Mouse (Mus musculus) lung, postnatal 10 days (tissue): Measurements from ENCODE around the gene Dapp1.
A peak's percentile ranks its signal among the peaks of the same experiment; 100 is the strongest.

Source experiments
- DNase-seq: peaks from one replicate; pipeline ENCODE4 v3.0.0; 2021

Gene Dapp1

DNA sequence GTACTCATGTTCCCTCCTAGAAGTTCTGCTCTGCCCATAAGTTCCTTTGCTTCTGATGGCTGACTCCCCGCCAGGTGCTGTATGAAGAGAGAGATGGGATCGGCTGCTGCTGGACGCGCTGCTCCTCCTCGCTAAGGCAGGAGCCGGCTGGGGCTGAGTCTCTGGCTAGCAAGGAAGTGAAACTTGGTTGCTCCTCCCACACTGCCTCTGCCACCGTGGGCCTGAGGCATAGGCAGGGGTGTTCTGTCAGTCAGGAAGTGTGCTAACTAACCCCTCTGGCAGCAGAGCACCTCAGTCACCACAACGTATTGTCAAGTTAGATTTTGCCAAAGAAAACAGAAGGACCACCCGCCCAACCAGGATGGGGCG is at the start of gene Dapp1:
Gene Dapp1, minus strand, starts transcription at position 164 of the 369 bp plus-strand sequence.
- DNase-seq, result peak; percentile 78

GRCm38 (mm10) chr3:138030563-138030962 is 49.2 kb upstream of the Dapp1 start:
- DNase-seq, result no peak

- no peak for DNase-seq
Measured at GRCm38 (mm10) chr3:138029351-138029750, 48.0 kb upstream of the Dapp1 start.

- no peak for DNase-seq
Measured at GRCm38 (mm10) chr3:138027575-138028362, 46.4 kb upstream of the Dapp1 start.

GRCm38 (mm10) chr3:138026286-138026685 is 44.9 kb upstream of the Dapp1 start:
- DNase-seq, result peak; percentile 30

GRCm38 (mm10) chr3:138022651-138023050 is 41.3 kb upstream of the Dapp1 start:
- DNase-seq, result no peak

DNA sequence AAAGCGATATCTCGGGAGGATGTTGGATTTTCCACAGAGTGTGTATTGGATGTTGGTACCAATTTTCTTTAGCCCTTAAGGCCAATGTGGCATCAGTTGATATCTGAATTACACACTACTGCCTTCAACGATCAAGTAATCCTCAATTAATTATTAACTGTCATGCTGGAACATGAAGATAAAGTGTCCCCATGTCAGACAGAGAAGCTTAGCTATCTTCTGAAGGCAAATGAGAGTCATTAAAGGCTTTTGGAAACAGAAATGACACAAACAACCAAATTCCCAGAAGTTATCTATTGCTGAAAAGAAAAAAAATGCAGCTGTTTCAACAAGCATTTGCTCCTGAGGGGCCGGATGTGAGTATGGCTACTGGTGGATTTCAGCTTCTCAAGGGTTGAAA is 40.7 kb upstream of the Dapp1 start:
- DNase-seq, result no peak

DNA sequence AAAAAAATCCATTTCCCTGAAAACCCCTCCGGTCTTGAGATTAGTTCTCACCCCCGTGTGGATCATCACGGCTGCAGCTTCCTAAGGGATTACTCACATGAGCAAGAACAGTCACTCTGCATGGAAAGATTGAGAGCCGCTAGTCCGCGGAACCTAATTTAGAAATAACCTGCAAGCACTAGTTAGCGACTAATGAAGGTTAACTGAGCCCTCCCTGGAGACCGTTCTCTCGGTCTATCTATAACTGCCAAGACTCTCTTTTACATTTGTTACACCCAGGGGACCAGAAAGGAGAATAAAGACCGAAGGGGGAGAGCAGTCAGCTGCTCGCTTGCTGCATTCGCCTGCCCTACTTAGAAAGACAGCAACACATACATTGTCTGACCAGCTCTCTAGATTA is 35.5 kb upstream of the Dapp1 start:
- no peak for DNase-seq

DNA sequence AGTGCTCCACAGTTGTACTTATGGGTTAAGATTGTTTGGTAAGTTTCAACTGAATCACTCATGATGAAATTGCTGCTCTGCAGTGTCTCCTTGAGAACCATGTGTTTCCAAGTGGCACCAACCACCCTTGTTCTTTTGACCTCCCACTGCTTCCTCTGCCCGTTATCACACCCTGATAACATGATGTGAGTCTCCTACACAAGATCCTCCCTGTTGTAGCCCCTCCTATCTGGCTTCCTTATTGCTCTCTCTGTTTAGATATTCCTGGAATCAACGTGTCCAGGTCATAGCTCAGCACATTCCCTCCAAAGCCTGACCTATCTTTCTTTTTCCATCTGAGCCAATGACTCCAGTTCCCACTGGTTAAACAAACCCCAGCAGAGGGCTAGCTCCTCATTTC is 33.4 kb upstream of the Dapp1 start:
- DNase-seq, result no peak

GRCm38 (mm10) chr3:138012351-138012750 is 31.0 kb upstream of the Dapp1 start:
- peak; percentile 11 for DNase-seq

- DNase-seq, result no peak
Measured at GRCm38 (mm10) chr3:138008152-138008551, 26.8 kb upstream of the Dapp1 start.

DNA sequence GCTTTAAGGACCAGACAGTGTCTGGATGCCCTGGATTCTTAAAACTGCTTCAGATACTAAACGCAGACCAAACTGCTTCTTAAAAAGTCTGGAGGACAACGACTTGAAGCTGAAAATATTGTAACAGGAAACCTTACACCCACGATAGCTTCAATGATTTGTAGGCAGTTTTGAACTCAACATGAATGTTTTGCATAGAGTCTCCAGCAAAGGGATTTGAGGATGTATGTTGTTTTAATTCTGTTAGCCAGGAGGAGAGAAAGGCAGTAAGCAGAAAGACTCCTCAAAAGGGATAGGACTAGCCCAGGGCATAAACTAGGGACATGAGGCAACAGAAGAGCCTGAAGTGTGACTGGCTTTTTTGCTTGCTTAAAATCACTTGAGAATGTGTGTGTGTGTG is 25.6 kb upstream of the Dapp1 start:
- no peak for DNase-seq

DNA sequence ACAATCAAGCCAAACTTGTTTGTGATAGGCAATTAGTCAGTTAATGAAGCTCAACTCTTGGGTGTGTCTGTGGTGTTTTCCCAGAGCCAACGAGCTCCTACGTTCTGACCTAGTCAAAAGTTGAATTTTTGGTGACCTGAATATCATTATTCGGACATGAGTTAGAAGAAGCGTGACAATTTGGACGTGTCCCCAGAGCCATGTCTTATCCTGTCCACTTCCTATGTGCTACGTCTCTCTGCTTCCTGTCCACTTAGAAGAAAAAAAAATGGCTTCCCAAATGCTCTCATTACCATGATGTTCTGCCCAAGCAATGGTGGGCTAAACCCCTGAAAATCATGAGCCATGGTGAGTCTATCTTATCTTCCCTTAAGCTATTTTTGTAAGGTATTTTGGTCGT is 21.9 kb upstream of the Dapp1 start:
- DNase-seq, result no peak

DNA sequence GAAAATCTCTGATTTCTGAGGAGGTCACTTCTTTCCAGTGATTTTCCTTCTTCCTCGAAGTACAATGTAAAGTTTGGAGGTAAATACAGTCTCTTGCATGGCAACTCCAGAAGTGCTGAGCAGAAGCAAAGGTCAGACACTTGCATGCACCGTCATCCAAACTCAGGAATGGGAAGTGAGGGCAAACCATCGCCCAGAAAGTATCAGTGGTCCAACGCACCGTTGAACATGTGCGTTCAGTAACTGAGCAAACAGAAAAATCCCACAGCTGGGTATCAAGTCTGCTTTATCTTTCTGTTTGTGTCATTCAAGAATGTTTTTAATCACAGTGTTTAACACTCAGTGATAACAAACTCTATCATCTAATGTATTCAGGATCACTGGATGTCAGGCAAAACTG is 21.2 kb upstream of the Dapp1 start:
- DNase-seq, result no peak

GRCm38 (mm10) chr3:138001865-138002264 is 20.5 kb upstream of the Dapp1 start:
- no peak for DNase-seq

DNA sequence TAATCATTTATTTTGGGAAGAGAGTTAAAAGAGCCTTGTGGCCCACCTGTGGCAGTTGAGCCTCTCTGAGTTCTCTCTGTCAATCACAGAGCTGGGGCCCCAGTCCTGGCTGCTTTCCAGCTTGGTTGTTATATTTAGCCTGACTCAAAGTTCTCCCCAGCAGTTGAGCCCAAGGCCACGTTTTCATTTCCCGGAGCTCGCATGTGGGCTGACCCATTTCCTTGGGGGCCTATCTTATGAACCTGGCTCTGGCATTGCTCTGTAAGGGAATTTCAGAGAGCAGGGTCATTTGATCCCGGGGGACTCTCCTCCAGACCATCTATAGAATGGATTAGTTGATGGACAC is 19.4 kb upstream of the Dapp1 start:
- no peak for DNase-seq

- DNase-seq, result no peak
Measured at GRCm38 (mm10) chr3:138000062-138000723, 18.8 kb upstream of the Dapp1 start.

DNA sequence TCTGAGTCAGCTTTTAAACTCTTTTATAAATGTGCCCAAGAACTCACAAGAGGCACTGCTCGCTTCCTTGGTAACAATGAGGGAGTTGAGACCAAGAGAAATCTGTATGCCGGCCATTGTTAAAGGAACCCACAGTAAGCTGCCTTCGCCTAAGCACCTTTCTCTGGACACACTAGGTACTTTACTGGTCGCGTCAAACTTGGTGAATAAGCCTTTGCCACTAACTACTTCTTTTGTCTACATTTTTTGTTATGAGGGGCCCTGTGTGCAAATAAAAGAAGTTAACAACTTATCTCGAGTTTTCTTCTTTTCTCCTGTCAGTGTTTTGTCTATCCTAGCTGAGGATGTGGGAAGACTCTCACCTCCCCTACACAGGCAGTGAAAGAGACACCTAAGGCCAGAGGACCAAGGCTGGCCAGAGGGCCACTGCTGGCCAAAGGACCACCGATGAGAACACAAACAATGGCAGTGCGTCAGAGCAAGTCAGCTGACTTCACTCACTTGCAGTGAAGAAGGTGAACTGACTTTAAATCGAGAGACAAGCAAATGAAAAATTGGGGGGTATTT is 18.0 kb upstream of the Dapp1 start:
- DNase-seq, result no peak

DNA sequence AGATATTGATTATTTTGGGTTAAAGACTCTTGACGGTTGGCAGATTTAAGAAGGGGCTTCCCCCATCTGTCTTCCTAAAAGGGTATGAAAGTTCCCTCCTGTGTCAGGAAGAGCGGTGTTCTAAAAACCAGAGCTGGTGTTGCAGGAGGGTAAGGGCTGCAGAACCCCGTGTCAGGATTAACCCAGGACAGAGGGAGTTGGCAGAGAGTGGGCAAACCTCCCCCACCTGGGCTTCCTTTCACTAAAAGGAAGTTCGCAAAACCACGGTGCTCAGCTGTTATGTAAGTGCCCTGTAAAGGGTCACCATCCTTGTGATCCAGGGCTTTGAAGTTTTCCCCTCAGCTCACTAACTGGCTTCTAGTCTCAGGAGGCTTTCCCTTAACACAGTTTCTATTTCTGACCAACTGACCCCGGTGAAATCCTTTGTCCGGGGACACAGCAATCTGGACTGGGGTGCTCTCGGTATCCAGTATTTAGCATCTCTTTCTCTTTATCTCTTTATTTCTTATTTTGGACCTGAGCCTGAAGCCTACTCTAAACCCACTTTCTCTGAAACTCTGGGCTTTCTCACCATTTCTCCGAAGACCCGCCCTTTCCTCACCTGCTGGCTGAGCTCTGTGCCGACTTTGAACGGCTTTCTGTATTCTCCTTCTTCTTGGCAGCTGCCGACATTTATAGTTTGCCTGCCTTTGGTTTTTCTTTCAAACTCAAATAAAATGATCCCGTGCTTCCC is 17.3 kb upstream of the Dapp1 start:
- DNase-seq, result no peak

GRCm38 (mm10) chr3:137995486-137995885 is 14.1 kb upstream of the Dapp1 start:
- DNase-seq, result no peak

DNA sequence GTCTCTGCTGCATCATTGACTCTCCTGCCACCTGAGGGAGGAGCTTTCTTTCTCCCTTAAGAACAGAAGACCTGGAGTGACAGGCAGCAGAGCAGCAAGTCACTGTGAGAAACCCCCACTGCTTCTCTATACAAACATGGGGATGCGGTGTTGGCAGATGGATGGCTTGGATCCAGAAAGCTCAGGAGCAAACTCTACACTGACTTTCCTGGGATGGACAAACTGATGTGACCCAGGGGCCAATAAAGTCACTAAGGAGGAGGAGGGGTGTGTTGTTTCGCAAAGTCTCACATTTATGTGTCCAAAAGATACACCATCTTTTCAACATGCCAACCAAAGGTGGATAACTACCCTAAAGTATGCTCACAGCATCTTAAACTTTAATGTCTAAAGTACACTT is 12.9 kb upstream of the Dapp1 start:
- DNase-seq, result no peak

GRCm38 (mm10) chr3:137992366-137992765 is 11.0 kb upstream of the Dapp1 start:
- DNase-seq, result no peak

GRCm38 (mm10) chr3:137991183-137991582 is 9.8 kb upstream of the Dapp1 start:
- peak; percentile 89 for DNase-seq

GRCm38 (mm10) chr3:137989405-137989804 is 8.1 kb upstream of the Dapp1 start:
- DNase-seq, result no peak
